Mouse (Mus musculus) intestine, embryonic 14.5 days (tissue): Measurements from ENCODE around the gene Zbtb17. TPM values are rescaled to one million over a fixed set of nuclear protein-coding genes. Genes with fewer than 3 reads are reported as not detected.

ENCODE experiments used
- ATAC-seq: fragments of 200-750 bp; cut with Nextera tagmentation; replicated peaks from 2 replicates; pipeline ENCODE4 v1.8.0; 2017; ENCODE audit warnings: low read depth, moderate number of reproducible peaks, moderate TSS enrichment, moderate library complexity; ENCODE audit not compliant: low FRiP score, low TSS enrichment
- DNase-seq: peaks from one replicate; pipeline ENCODE4 v3.0.0-alpha.2; 2018; ENCODE audit warnings: low spot score
- H3K27ac ChIP-seq: fragments of 300-500 bp; sonication (generic); 2 replicates; pipeline ENCODE4 v1.5.1; 2014; ENCODE audit warnings: low read depth, mild to moderate bottlenecking, control low read depth
- H3K27me3 ChIP-seq: fragments of 300-500 bp; sonication (generic); replicated peaks from 2 replicates; pipeline ENCODE4 v1.6.1; 2014; ENCODE audit warnings: low read length, control low read depth; ENCODE audit not compliant: control insufficient read depth, insufficient read depth
- H3K36me3 ChIP-seq: fragments of 300-500 bp; sonication (generic); 2 replicates; pipeline ENCODE4 v1.6.1; 2014; ENCODE audit warnings: low read length, control low read depth; ENCODE audit not compliant: control insufficient read depth, insufficient read depth
- H3K4me1 ChIP-seq: fragments of 300-500 bp; sonication (generic); replicated peaks from 2 replicates; pipeline ENCODE4 v1.6.1; 2014; ENCODE audit warnings: low read length, control low read depth, mixed read lengths; ENCODE audit not compliant: control insufficient read depth, insufficient read depth
- H3K4me2 ChIP-seq: fragments of 300-500 bp; sonication (generic); 2 replicates; pipeline ENCODE4 v1.6.1; 2014; ENCODE audit warnings: low read length
- H3K4me3 ChIP-seq: fragments of 300-500 bp; sonication (generic); 2 replicates; pipeline ENCODE4 v1.5.1; 2014; ENCODE audit warnings: low read depth, low read length, control low read depth, mixed read lengths
- H3K9ac ChIP-seq: fragments of 300-500 bp; sonication (generic); 2 replicates; pipeline ENCODE4 v1.6.1; 2014; ENCODE audit warnings: mild to moderate bottlenecking, low read length
- H3K9me3 ChIP-seq: fragments of 300-500 bp; sonication (generic); 2 replicates; pipeline ENCODE4 v1.6.1; 2016; ENCODE audit warnings: low read length, control low read depth; ENCODE audit not compliant: control insufficient read depth
- WGBS: fragments of 180-500 bp; shearing (Covaris S2); extraction: QIAGEN DNeasy Blood & Tissue Kit; methylation state at CpG from one replicate; pipeline ENCODE4 v1.1.7; 2014; 5-methylcytosine and 5-hydroxymethylcytosine counted together
- polyA plus RNA-seq: library from polyadenylated mRNA; unstranded; fragments of >200 nt; fragmentation: Nextera tagmentation; extraction: Ambion mirVana; gene quantifications from 2 replicates; pipeline ENCODE4 v1.2.1, GENCODE M21; 2014

Zbtb17 gene
- polyA plus RNA-seq, 1 experiment from 2014 or later = 29.9 TPM

- H3K4me2 ChIP-seq = no peak overlapping the region
- ATAC-seq (no peak), DNase-seq (no peak)
- WGBS = 85% methylated on average over 2 of the region's 2 CpGs
- no peak overlapping the region for H3K9ac ChIP-seq
- H3K27ac ChIP-seq = no peak overlapping the region
- H3K4me1 ChIP-seq = no peaks in the 10 kb centered on the region
- H3K27me3 ChIP-seq = no peaks in the 10 kb centered on the region
- no peak overlapping the region for H3K4me3 ChIP-seq
- H3K9me3 ChIP-seq = no peaks in the 10 kb centered on the region
- H3K36me3 ChIP-seq = peaks cover 39% of the 10 kb centered on the region
These were observed 6.8 kb downstream of the Zbtb17 start for GRCm38 (mm10) chr4:141451251-141451650.

- ATAC-seq = no peak
- H3K36me3 ChIP-seq = peaks cover 38% of the 10 kb centered on the region
- no peaks in the 10 kb centered on the region for H3K9me3 ChIP-seq
- no peak overlapping the region for H3K4me3 ChIP-seq
- no peak for DNase-seq
- no peaks in the 10 kb centered on the region for H3K27me3 ChIP-seq
- no peak overlapping the region for H3K27ac ChIP-seq
- no peak overlapping the region for H3K4me2 ChIP-seq
- no peak overlapping the region for H3K9ac ChIP-seq
- H3K4me1 ChIP-seq = no peaks in the 10 kb centered on the region
- 91% methylated on average over 9 of the region's 9 CpGs for WGBS
These were observed 7.5 kb downstream of the Zbtb17 start for GRCm38 (mm10) chr4:141451916-141452450.

GRCm38 (mm10) chr4:141454581-141455350 is 10.3 kb downstream of the Zbtb17 start:
- Histone ChIP-seq H3K27ac (no peak overlapping the region), H3K9ac (no peak overlapping the region), H3K9me3 (no peaks in the 10 kb centered on the region), H3K4me2 (no peak overlapping the region), H3K4me1 (peaks cover 10% of the 10 kb centered on the region; the same call in 1 of the 2 replicates), H3K36me3 (peaks cover 11% of the 10 kb centered on the region), H3K27me3 (no peaks in the 10 kb centered on the region), H3K4me3 (no peak overlapping the region)
- no peak for DNase-seq
- 72% methylated on average over 14 of the region's 14 CpGs for WGBS
- no peak for ATAC-seq

GRCm38 (mm10) chr4:141455526-141455925 is 11.1 kb downstream of the Zbtb17 start:
- H3K27ac ChIP-seq = no peak overlapping the region
- WGBS = 81% methylated on average over 4 of the region's 4 CpGs
- H3K4me3 ChIP-seq = no peak overlapping the region
- no peak overlapping the region for H3K9ac ChIP-seq
- H3K4me1 ChIP-seq = peaks cover 10% of the 10 kb centered on the region; the same call in 1 of the 2 replicates
- no peaks in the 10 kb centered on the region for H3K27me3 ChIP-seq
- H3K9me3 ChIP-seq = no peaks in the 10 kb centered on the region
- H3K4me2 ChIP-seq = no peak overlapping the region
- ATAC-seq = no peak
- no peak for DNase-seq
- H3K36me3 ChIP-seq = peaks cover 9% of the 10 kb centered on the region; the same call in 1 of the 2 replicates

- no peak for DNase-seq
These were observed 11.9 kb downstream of the Zbtb17 start for GRCm38 (mm10) chr4:141456193-141456938.

GRCm38 (mm10) chr4:141458236-141458635 is 13.8 kb downstream of the Zbtb17 start:
- DNase-seq = no peak

More at GRCm38 (mm10) chr4:141456193-141456938, 11.9 kb downstream of the Zbtb17 start:
- no peak overlapping the region for H3K9ac ChIP-seq
- H3K9me3 ChIP-seq = no peaks in the 10 kb centered on the region
- H3K4me1 ChIP-seq = peaks cover 10% of the 10 kb centered on the region; the same call in 1 of the 2 replicates
- H3K36me3 ChIP-seq = peaks cover 9% of the 10 kb centered on the region; the same call in 1 of the 2 replicates
- WGBS = 92% methylated on average over 14 of the region's 14 CpGs
- H3K4me3 ChIP-seq = no peak overlapping the region
- no peak overlapping the region for H3K27ac ChIP-seq
- no peaks in the 10 kb centered on the region for H3K27me3 ChIP-seq
- H3K4me2 ChIP-seq = no peak overlapping the region
- ATAC-seq = no peak

GRCm38 (mm10) chr4:141458888-141459287 is 14.4 kb downstream of the Zbtb17 start:
- DNase-seq = no peak
- Histone ChIP-seq H3K27ac (no peak overlapping the region), H3K4me2 (no peak overlapping the region), H3K4me1 (peaks cover 10% of the 10 kb centered on the region; the same call in 1 of the 2 replicates), H3K9ac (no peak overlapping the region), H3K36me3 (peaks cover 25% of the 10 kb centered on the region), H3K9me3 (no peaks in the 10 kb centered on the region), H3K27me3 (no peaks in the 10 kb centered on the region), H3K4me3 (no peak overlapping the region)
- WGBS = 57% methylated on average over 3 of the region's 3 CpGs
- ATAC-seq = no peak

More at GRCm38 (mm10) chr4:141458236-141458635, 13.8 kb downstream of the Zbtb17 start:
- Histone ChIP-seq H3K9ac (no peak overlapping the region), H3K4me1 (peaks cover 10% of the 10 kb centered on the region; the same call in 1 of the 2 replicates), H3K4me2 (no peak overlapping the region), H3K9me3 (no peaks in the 10 kb centered on the region), H3K27me3 (no peaks in the 10 kb centered on the region), H3K36me3 (peaks cover 18% of the 10 kb centered on the region), H3K27ac (no peak overlapping the region), H3K4me3 (no peak overlapping the region)
- WGBS = 9% methylated on average over 7 of the region's 7 CpGs
- peak; percentile 36; the same call in 1 of the 2 replicates for ATAC-seq

GRCm38 (mm10) chr4:141459766-141460165 is 15.3 kb downstream of the Zbtb17 start:
- H3K9ac ChIP-seq = no peak overlapping the region
- ATAC-seq (no peak), DNase-seq (no peak)
- 91% methylated on average over 9 of the region's 9 CpGs for WGBS
- peaks cover 10% of the 10 kb centered on the region; the same call in 1 of the 2 replicates for H3K4me1 ChIP-seq
- H3K4me2 ChIP-seq = no peak overlapping the region
- H3K27me3 ChIP-seq = no peaks in the 10 kb centered on the region
- H3K4me3 ChIP-seq = no peak overlapping the region
- H3K36me3 ChIP-seq = peaks cover 34% of the 10 kb centered on the region
- H3K9me3 ChIP-seq = no peaks in the 10 kb centered on the region
- no peak overlapping the region for H3K27ac ChIP-seq
